Mouse (Mus musculus) midbrain, embryonic 16.5 days (tissue): ENCODE measurements around the gene Xcl1. TPM values are rescaled to one million over a fixed set of nuclear protein-coding genes. Genes with fewer than 3 reads are reported as not detected.

ENCODE experiments used
- polyA plus RNA-seq: library from polyadenylated mRNA; unstranded; fragments of >200 nt; fragmentation: Nextera tagmentation; extraction: Ambion mirVana; gene quantifications from 2 replicates; pipeline ENCODE4 v1.2.1, GENCODE M21; 2015

Gene Xcl1
- polyA plus RNA-seq, 1 experiment from 2014 or later, result not detected

Other genes starting within 250 kb of the Xcl1 start
- 0.11 and 0.38 TPM in 2 replicates for gene Dpt, start 138.9 kb downstream of the Xcl1 start, polyA plus RNA-seq
- 0.11 and 0.16 TPM in 2 replicates for gene Tbx19, start 225.2 kb upstream of the Xcl1 start, polyA plus RNA-seq